Mouse (Mus musculus) layer of hippocampus, postnatal 10 days (tissue): Measurements from ENCODE around the gene Tspan1. TPM values are rescaled to one million over a fixed set of nuclear protein-coding genes. Genes with fewer than 3 reads are reported as not detected.
A peak's percentile ranks its signal among the peaks of the same experiment; 100 is the strongest.

Experiments used
- DNase-seq, 2 experiments: peaks; one replicate each; pipeline ENCODE4 v3.0.0; 2021; ENCODE audit warnings: low spot score in 2 of 2
- total RNA-seq, 2 experiments: library from RNA; stranded (reverse); gene quantifications; 2 replicates each; pipeline ENCODE4 v1.2.3; 2021

Tspan1 gene
- total RNA-seq, 2 experiments from 2014 or later = 0.27 TPM; not detected in 1

DNA sequence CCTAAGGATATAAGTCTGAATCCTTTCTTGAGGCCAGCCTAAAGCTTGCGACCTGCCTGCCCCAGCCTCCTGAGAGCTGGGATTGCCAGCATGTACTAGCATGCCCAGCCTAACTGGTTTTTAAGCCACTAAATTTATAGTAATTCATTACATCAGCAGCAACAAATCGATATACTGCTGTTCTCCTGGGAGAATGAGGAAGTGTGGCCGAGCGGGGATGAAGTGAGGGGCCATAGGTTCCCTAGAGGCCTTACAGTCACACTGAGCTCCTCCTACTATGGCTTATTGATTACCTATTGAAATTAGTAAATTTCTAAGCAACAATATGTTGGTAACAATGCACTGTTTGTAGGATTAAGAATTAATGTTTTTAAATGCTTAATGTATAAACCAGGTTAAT, 34.3 kb downstream of the Tspan1 start:
- no peak for DNase-seq

DNA sequence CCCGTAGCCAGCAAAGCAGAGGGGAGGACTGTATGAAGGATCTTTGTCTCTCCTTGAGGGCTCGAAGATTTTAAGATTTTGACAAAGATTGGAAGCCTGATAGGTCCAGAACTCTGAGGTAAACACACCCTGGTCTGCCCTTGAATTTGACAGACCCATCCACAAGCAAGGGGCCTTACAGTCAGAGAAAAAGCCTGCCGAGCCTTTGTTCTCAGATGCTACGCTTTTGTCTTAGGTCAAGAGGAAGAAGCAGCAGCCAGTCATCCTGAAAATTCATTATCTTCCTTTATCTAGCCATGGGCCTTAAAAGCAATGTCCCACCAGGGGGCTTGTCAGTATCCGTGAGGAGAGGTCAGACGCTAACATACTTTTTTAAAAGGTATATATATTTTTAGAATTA, 39.4 kb downstream of the Tspan1 start:
- no peak for DNase-seq

DNA sequence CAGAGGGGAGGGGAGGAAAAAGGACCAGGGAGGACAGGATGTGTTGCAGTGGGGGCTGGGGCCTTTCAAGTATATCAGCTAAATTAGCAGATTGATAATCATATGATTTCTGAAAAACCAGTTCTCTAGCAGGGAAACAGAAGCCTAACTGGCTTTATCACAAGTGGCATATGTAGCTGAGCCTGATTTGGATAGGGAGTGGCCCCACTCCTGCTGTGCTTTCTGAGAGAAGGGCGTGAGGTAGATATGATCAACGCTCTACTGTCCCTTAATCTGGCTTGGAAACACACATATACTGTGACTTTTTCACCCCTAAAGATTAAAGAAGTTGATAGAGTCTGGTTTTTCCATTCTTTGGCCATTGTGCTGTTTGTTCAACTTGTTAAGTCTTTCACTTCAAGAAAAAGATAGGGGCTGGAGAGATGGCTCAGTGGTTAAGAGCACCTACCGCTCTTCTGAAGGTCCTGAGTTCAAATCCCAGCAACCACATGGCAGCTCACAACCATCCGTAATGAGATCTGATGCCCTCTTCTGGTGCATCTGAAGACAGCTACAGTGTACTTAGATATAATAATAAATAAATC, 41.5 kb downstream of the Tspan1 start:
- no peak for DNase-seq

DNA sequence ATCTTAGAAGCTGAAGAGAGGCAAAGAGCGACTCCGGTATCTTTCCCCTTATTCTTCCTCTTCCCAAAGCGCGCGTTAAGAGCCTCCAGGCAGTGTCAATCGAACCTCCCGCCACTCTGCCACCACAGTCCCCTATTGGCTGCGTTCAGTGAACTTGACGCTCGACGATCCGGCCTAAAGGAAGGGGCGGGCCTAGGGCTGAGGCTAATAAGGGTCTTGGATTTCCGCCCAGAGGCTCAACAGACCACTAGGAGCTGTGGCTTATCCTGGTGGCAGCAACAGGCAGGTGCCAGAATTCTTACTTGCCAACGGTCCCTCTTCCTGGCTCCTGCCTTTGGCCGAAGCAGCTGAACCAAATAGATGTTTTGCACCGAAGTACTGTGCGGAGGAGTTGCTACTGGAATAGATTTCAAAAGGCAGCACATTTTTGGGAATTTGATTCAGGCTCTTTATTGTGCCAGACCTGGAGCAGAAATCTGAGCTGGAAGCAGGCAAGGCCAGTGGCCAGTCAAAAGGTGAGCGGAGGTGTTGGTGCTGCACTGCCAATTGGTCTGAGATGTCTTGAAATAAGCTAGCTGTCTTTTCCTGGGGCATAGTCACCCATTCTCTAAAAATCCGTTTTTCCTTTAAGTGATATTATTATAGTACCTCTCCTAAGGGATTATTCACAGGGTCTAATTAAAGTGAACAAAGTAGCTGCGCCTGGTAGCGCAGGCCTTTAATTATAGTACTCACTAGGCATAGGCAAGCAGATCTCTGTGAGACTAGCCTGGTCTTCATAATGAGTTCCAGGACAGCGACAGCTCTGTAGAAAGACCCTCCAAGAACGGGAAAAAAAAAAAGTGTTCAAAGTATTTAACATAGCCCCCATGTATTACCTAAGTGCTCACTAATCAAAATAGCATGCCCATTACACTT, 43.5 kb downstream of the Tspan1 start, which contains the start of the genes Rad54l and Pomgnt1:
Gene Rad54l, minus strand, starts transcription at position 89 of the 918 bp plus-strand sequence.
Gene Pomgnt1, plus strand, starts transcription at position 239 of the 918 bp plus-strand sequence.
- DNase-seq = peak; percentile 65 to 80

DNA sequence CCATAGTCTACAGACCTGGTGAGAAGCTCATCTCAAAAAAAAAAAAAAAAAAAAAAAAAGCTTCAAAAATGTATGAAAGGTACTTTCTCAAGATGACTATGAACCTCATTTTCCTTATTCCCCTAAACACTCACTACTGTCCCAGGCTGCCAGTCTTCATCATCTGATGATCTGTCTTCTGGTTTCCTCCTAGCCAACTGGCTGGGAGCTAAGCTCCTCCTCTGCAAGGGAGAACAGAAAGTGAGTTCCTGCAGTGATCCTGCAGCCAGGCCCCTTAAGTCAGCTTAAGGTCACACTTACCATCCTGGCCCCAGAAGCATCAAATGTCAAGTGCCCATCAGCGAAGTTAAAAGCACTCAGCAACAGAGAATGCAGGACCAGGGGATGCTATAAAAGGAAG, 44.6 kb downstream of the Tspan1 start:
- DNase-seq = no peak

Other genes with a start within 250 kb of the Tspan1 start
- under 1 TPM; 0.18 to 0.34 TPM for gene Dmbx1, start 227.7 kb downstream of the Tspan1 start, total RNA-seq
- 100 to 1,000 TPM in 1 of 2 experiments, 10 to 100 TPM in 1; 86.6 to 108 TPM for gene Faah, start 149.7 kb downstream of the Tspan1 start, total RNA-seq
- 1 to 10 TPM; 8.1 to 8.2 TPM for gene Nsun4, start 113.7 kb downstream of the Tspan1 start, total RNA-seq
- 100 to 1,000 TPM; 402 to 460 TPM for gene Uqcrh, start 92.5 kb downstream of the Tspan1 start, total RNA-seq
- 10 to 100 TPM; 51.9 to 52.8 TPM for gene Lrrc41, start 92.3 kb downstream of the Tspan1 start, total RNA-seq
- 1 to 10 TPM; 1.6 to 2.1 TPM for gene Rad54l, start 43.9 kb downstream of the Tspan1 start, total RNA-seq
- gene Pomgnt1, start 43.8 kb downstream of the Tspan1 start, total RNA-seq = 10 to 100 TPM; 72.8 to 76.9 TPM
- 10 to 100 TPM; 23.5 to 29.6 TPM for gene Lurap1, start 16.3 kb downstream of the Tspan1 start, total RNA-seq
- gene 1700042G07Rik, start 5.8 kb upstream of the Tspan1 start, total RNA-seq = not detected
- gene Gm49337, start 5.8 kb upstream of the Tspan1 start, total RNA-seq = not detected
- gene Pik3r3, start 54.0 kb upstream of the Tspan1 start, total RNA-seq = 10 to 100 TPM; 38.3 to 47.1 TPM